Mouse (Mus musculus): ENCODE results near the gene Nadsyn1. TPM values are rescaled to one million over a fixed set of nuclear protein-coding genes. Genes with fewer than 3 reads are reported as not detected.

The Nadsyn1 gene
- polyA plus RNA-seq, 1 experiment from 2014 or later: 8.2 TPM

DNA sequence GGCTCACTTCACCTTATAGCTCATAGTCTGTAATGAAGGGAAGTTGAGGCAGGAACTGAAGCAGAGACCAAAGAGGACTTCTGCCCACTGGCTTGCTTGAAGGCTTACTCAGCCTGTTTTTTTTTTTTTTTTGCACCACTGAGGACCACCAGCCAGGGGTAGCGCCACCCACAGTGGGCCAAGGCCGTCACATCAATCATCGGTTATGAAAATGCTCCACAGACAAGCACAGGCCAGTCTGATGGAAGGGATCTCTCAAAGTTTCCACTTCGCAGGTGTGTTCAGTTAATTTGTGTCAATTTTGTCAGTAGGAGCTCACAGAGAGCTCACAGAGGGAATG is 587 bp upstream of the Nadsyn1 start:
- Histone ChIP-seq H3K9me3 (ENCODE audit: control insufficient read depth, low read length) (no peaks in the 10 kb centered on the region), H3K4me1 (replicated peaks; ENCODE audit: control insufficient read depth, insufficient read depth, low read length) (no peaks in the 10 kb centered on the region; the same call in 1 of the 2 replicates), H3K27me3 (ENCODE audit: control insufficient read depth, insufficient read depth, low read length) (no peaks in the 10 kb centered on the region), H3K27ac (ENCODE audit: low read depth, low read length) (peak overlapping the region; percentile 62; the same call in 1 of the 2 replicates), H3K4me3 (ENCODE audit: low read depth, low read length) (peak overlapping the region; percentile 58), H3K36me3 (ENCODE audit: control insufficient read depth, insufficient read depth, low read length) (no peaks in the 10 kb centered on the region), H3K9ac (ENCODE audit: low read length) (peak overlapping the region; percentile 56), H3K4me2 (ENCODE audit: low read depth, low read length, severe bottlenecking) (peak overlapping the region; percentile 50)
- DNase-seq (ENCODE audit: low spot score): no peak
- ATAC-seq (replicated peaks; ENCODE audit: low FRiP score): no peak; the same call in 1 of the 2 replicates
- WGBS: 79% methylated on average over 4 of the region's 4 CpGs

DNA sequence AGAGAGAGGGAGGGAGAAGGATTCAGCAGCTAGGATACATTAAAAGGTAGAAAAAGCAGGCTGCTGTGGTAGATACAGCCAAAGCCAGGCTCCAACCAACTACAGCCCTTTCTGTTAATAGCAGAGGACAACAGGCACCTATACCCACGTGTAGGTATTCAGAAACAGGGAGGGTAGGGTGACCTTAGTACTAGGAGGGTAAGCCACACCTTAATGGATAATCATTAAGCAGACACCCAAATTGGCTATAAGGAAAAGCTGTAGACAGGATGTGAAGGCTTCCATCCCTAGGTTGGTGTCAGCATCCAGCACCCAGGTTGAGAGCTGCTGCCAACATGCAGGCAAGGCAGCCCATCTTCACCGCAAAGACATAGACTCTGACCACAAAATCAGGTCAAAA is 1.4 kb downstream of the Nadsyn1 start:
- 92% methylated on average over 2 of the region's 2 CpGs for WGBS
- Histone ChIP-seq H3K27ac (ENCODE audit: low read depth, low read length) (no peak overlapping the region), H3K4me2 (ENCODE audit: low read depth, low read length, severe bottlenecking) (no peak overlapping the region), H3K9ac (ENCODE audit: low read length) (no peak overlapping the region), H3K9me3 (ENCODE audit: control insufficient read depth, low read length) (no peaks in the 10 kb centered on the region), H3K4me1 (replicated peaks; ENCODE audit: control insufficient read depth, insufficient read depth, low read length) (no peaks in the 10 kb centered on the region; the same call in 1 of the 2 replicates), H3K36me3 (ENCODE audit: control insufficient read depth, insufficient read depth, low read length) (no peaks in the 10 kb centered on the region), H3K27me3 (ENCODE audit: control insufficient read depth, insufficient read depth, low read length) (no peaks in the 10 kb centered on the region), H3K4me3 (ENCODE audit: low read depth, low read length) (no peak overlapping the region)
- ATAC-seq (replicated peaks; ENCODE audit: low FRiP score): no peak
- no peak for DNase-seq (ENCODE audit: low spot score)

DNA sequence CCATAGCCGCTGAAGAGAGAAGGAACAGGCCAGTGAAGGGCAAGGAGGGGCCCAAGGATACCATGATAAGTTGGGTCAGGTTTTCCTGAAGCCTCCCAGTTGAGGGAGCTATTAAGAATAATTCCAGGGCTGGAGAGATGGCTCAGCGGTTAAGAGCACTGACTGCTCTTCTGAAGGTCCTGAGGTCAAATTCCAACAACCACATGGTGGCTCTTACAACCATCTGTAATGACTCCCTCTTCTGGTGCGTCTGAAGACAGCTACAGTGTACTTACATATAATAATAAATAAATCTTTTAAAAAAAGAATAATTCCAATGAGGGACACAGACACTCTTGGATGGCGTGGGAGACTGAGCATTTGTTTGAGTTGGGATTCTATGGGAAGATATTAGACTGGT is 3.4 kb downstream of the Nadsyn1 start:
- no peak overlapping the region for H3K9ac ChIP-seq (ENCODE audit: low read length)
- no peak overlapping the region for H3K4me2 ChIP-seq (ENCODE audit: low read depth, low read length, severe bottlenecking)
- whole genome bisulfite sequencing: 86% methylated on average over 4 of the region's 4 CpGs
- ATAC-seq (replicated peaks; ENCODE audit: low FRiP score) (no peak), DNase-seq (ENCODE audit: low spot score) (no peak)
- no peaks in the 10 kb centered on the region for H3K27me3 ChIP-seq (ENCODE audit: control insufficient read depth, insufficient read depth, low read length)
- H3K9me3 ChIP-seq (ENCODE audit: control insufficient read depth, low read length): no peaks in the 10 kb centered on the region
- no peaks in the 10 kb centered on the region; the same call in 1 of the 2 replicates for H3K4me1 ChIP-seq (replicated peaks; ENCODE audit: control insufficient read depth, insufficient read depth, low read length)
- no peak overlapping the region for H3K4me3 ChIP-seq (ENCODE audit: low read depth, low read length)
- no peak overlapping the region for H3K27ac ChIP-seq (ENCODE audit: low read depth, low read length)
- H3K36me3 ChIP-seq (ENCODE audit: control insufficient read depth, insufficient read depth, low read length): no peaks in the 10 kb centered on the region

DNA sequence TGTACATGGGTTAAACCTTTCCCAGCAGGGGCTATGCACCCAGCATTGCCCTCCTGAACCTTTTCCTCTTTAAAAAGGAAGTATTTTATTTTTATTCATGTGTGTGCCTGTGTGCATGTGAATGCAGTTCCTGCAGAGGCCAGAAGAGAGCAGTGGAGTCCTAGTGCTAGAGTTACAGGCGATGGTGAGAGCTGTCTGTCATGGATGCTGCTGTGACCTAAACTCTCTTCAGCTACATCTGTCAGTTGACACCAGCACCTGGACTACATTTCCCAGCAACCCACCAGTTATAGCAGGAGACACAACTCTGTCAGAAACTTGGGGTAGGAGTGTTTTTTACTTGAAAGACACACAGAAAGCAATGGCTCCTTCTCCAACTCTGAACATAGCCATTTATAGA is 13.7 kb downstream of the Nadsyn1 start:
- DNase-seq (ENCODE audit: low spot score): no peak
- no peak overlapping the region for H3K4me3 ChIP-seq (ENCODE audit: low read depth, low read length)
- H3K4me1 ChIP-seq (replicated peaks; ENCODE audit: control insufficient read depth, insufficient read depth, low read length): no peaks in the 10 kb centered on the region
- no peak overlapping the region for H3K9ac ChIP-seq (ENCODE audit: low read length)
- no peaks in the 10 kb centered on the region; the same call in 1 of the 2 replicates for H3K36me3 ChIP-seq (ENCODE audit: control insufficient read depth, insufficient read depth, low read length)
- no peaks in the 10 kb centered on the region for H3K9me3 ChIP-seq (ENCODE audit: control insufficient read depth, low read length)
- no peak overlapping the region for H3K4me2 ChIP-seq (ENCODE audit: low read depth, low read length, severe bottlenecking)
- ATAC-seq (replicated peaks; ENCODE audit: low FRiP score): no peak
- H3K27me3 ChIP-seq (ENCODE audit: control insufficient read depth, insufficient read depth, low read length): no peaks in the 10 kb centered on the region
- H3K27ac ChIP-seq (ENCODE audit: low read depth, low read length): no peak overlapping the region
- WGBS: 56% methylated on average over 1 of the region's 1 CpGs

DNA sequence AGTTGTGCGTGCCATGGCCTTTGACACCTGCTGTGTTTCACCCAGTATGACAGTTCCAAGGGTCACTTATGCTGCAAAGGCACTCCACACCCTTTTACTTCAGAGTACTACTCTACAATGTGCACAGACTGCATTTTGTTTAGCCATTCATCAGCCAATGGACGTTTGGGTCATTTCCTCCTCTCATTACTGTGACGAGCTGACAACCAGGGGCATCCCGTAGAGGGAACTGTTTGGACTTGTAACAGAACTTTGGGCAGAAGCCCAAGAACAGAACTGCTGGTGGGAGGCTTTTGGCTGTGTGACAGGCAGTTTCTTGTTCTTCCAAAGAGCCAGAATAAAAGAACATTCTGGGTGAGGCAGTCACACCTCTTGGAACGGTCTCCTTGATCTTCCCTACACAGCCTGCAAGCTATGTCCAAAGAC is 17.4 kb downstream of the Nadsyn1 start:
- Histone ChIP-seq H3K4me1 (replicated peaks; ENCODE audit: control insufficient read depth, insufficient read depth, low read length) (no peaks in the 10 kb centered on the region), H3K9me3 (ENCODE audit: control insufficient read depth, low read length) (no peaks in the 10 kb centered on the region), H3K27me3 (ENCODE audit: control insufficient read depth, insufficient read depth, low read length) (no peaks in the 10 kb centered on the region), H3K4me3 (ENCODE audit: low read depth, low read length) (no peak overlapping the region), H3K36me3 (ENCODE audit: control insufficient read depth, insufficient read depth, low read length) (no peaks in the 10 kb centered on the region; the same call in 1 of the 2 replicates), H3K4me2 (ENCODE audit: low read depth, low read length, severe bottlenecking) (no peak overlapping the region), H3K27ac (ENCODE audit: low read depth, low read length) (no peak overlapping the region), H3K9ac (ENCODE audit: low read length) (no peak overlapping the region)
- 74% methylated on average over 5 of the region's 5 CpGs for WGBS
- ATAC-seq (replicated peaks; ENCODE audit: low FRiP score) (no peak), DNase-seq (ENCODE audit: low spot score) (no peak)

DNA sequence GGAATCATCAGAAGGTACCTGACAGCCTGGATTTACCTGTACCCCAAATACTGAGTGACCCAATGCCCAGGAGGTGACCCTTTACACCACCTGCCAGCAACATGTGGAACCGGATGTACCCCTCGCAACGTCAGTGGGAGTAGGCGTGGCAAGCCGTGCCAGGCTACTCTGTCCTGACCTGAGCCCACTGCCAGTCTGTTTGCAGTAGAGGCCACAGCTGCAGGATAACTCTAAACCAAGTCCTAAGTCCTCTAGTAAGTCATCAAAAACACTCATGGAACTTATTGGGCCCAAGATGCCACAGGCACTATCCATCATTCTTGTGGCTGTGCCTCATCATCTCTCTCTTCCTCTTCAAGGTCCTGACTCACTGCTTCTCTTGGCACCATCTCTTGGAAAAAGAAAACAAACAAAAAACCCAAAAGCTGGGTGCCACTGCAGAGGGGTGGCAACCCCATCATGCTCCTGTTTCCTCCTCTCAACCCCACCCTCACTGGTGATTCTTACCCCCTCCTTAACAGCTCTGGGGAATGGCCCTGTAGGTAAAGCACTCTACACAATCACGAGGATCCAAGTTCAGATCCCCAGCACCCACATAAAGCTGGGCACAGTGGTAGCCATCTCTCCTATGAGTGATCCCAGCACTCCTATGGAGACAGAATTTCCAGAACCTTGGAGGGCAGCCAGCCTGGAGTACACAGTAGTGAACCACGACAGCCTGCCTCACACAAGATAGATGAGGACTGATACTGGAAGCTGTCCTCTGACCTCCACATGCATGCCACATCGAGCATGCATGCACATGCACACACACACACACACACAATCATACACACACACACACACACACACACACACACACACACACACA is 21.2 kb downstream of the Nadsyn1 start:
- 91% methylated on average over 8 of the region's 8 CpGs for WGBS
- no peaks in the 10 kb centered on the region for H3K9me3 ChIP-seq (ENCODE audit: control insufficient read depth, low read length)
- H3K27ac ChIP-seq (ENCODE audit: low read depth, low read length): no peak overlapping the region
- no peaks in the 10 kb centered on the region; the same call in none of the 2 replicates for H3K36me3 ChIP-seq (ENCODE audit: control insufficient read depth, insufficient read depth, low read length)
- no peaks in the 10 kb centered on the region for H3K4me1 ChIP-seq (replicated peaks; ENCODE audit: control insufficient read depth, insufficient read depth, low read length)
- ATAC-seq (replicated peaks; ENCODE audit: low FRiP score) (no peak), DNase-seq (ENCODE audit: low spot score) (no peak)
- H3K4me2 ChIP-seq (ENCODE audit: low read depth, low read length, severe bottlenecking): no peak overlapping the region
- H3K4me3 ChIP-seq (ENCODE audit: low read depth, low read length): no peak overlapping the region
- no peaks in the 10 kb centered on the region for H3K27me3 ChIP-seq (ENCODE audit: control insufficient read depth, insufficient read depth, low read length)
- no peak overlapping the region for H3K9ac ChIP-seq (ENCODE audit: low read length)

DNA sequence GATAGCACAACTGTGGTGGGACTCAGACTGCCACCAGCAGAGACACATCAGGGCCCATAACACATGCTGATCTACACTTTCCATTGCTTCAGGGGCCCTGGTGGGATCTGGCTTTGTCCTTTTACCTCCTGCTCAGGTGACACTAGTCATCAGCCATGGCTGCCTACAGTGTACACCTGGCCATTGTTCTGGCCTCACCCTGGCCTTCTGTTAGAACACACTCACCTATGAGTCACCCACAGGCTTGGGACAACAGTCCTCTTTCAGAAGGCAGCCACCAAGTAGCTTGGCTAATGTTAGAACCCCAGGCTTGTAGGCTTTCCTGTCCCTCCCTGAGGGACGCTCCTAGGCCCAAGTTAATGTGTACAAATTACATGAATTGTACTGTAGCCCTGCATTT is 21.9 kb downstream of the Nadsyn1 start:
- DNase-seq (ENCODE audit: low spot score): no peak
- 95% methylated on average over 1 of the region's 1 CpGs for WGBS
- Histone ChIP-seq H3K9ac (ENCODE audit: low read length) (no peak overlapping the region), H3K36me3 (ENCODE audit: control insufficient read depth, insufficient read depth, low read length) (no peaks in the 10 kb centered on the region; the same call in none of the 2 replicates), H3K4me1 (replicated peaks; ENCODE audit: control insufficient read depth, insufficient read depth, low read length) (no peaks in the 10 kb centered on the region), H3K9me3 (ENCODE audit: control insufficient read depth, low read length) (no peaks in the 10 kb centered on the region), H3K27ac (ENCODE audit: low read depth, low read length) (no peak overlapping the region), H3K4me2 (ENCODE audit: low read depth, low read length, severe bottlenecking) (no peak overlapping the region), H3K27me3 (ENCODE audit: control insufficient read depth, insufficient read depth, low read length) (no peaks in the 10 kb centered on the region), H3K4me3 (ENCODE audit: low read depth, low read length) (no peak overlapping the region)
- no peak for ATAC-seq (replicated peaks; ENCODE audit: low FRiP score)

DNA sequence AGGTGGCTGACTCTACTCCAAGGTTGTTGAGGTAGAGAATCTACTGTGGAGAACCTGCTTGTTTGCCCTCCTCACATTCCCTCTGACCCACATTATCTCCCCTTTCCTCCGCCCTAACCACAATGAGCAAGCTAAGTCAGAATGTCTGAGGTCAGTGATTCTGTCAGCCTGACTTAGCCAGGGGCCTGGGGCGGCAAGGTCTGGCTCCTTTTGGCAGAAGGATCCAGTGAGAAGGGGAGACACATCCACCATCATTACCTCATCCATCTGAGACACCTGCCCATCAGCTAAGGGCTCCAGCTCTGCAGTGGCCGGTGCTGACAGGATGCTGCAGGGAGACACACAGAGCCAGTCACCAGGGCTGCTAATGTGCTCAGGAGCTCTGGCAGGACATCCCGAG is 23.9 kb downstream of the Nadsyn1 start:
- Histone ChIP-seq H3K4me1 (replicated peaks; ENCODE audit: control insufficient read depth, insufficient read depth, low read length) (no peaks in the 10 kb centered on the region), H3K36me3 (ENCODE audit: control insufficient read depth, insufficient read depth, low read length) (no peaks in the 10 kb centered on the region; the same call in none of the 2 replicates), H3K4me2 (ENCODE audit: low read depth, low read length, severe bottlenecking) (no peak overlapping the region), H3K27me3 (ENCODE audit: control insufficient read depth, insufficient read depth, low read length) (no peaks in the 10 kb centered on the region), H3K9me3 (ENCODE audit: control insufficient read depth, low read length) (no peaks in the 10 kb centered on the region), H3K9ac (ENCODE audit: low read length) (no peak overlapping the region), H3K4me3 (ENCODE audit: low read depth, low read length) (no peak overlapping the region), H3K27ac (ENCODE audit: low read depth, low read length) (no peak overlapping the region)
- 90% methylated on average over 4 of the region's 4 CpGs for WGBS
- ATAC-seq (replicated peaks; ENCODE audit: low FRiP score) (no peak), DNase-seq (ENCODE audit: low spot score) (no peak)

DNA sequence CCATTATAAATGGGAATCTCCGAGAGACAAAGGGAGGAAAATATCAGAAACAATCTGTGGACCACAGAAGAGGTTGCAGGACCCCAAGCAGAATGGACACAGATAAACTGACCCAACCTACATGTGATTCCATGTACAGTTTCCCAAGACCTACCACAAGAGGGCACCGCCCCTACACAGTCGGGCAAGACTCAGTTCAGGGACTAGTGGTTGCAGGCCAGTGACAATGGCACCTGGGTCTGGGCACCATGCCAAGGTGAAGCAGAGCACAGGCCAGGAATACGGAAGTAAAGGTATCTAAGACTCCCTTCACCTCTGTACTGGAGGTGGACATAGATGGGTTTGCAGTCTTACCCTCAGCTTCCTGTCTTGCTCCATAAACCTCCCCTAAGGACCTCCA is 29.5 kb downstream of the Nadsyn1 start:
- Histone ChIP-seq H3K4me2 (ENCODE audit: low read depth, low read length, severe bottlenecking) (no peak overlapping the region), H3K9me3 (ENCODE audit: control insufficient read depth, low read length) (no peaks in the 10 kb centered on the region), H3K36me3 (ENCODE audit: control insufficient read depth, insufficient read depth, low read length) (no peaks in the 10 kb centered on the region; the same call in none of the 2 replicates), H3K27me3 (ENCODE audit: control insufficient read depth, insufficient read depth, low read length) (no peaks in the 10 kb centered on the region), H3K4me3 (ENCODE audit: low read depth, low read length) (no peak overlapping the region), H3K9ac (ENCODE audit: low read length) (no peak overlapping the region), H3K4me1 (replicated peaks; ENCODE audit: control insufficient read depth, insufficient read depth, low read length) (no peaks in the 10 kb centered on the region), H3K27ac (ENCODE audit: low read depth, low read length) (no peak overlapping the region)
- DNase-seq (ENCODE audit: low spot score) (no peak), ATAC-seq (replicated peaks; ENCODE audit: low FRiP score) (no peak)
- 63% methylated on average over 4 of the region's 4 CpGs for WGBS
